Mouse (Mus musculus): Measurements from ENCODE around the gene Mctp2. TPM values are rescaled to one million over a fixed set of nuclear protein-coding genes. Genes with fewer than 3 reads are reported as not detected.

The Mctp2 gene
- total RNA-seq, 1 experiment from 2014 or later, result 2.1 TPM

GRCm38 (mm10) chr7:72089463-72090175, 216.8 kb downstream of the Mctp2 start:
- no peak for DNase-seq

GRCm38 (mm10) chr7:72080705-72081104, 225.7 kb downstream of the Mctp2 start:
- no peak for DNase-seq

- DNase-seq, result no peak
These were observed 227.5 kb downstream of the Mctp2 start for GRCm38 (mm10) chr7:72078896-72079295.

GRCm38 (mm10) chr7:72071418-72072184, 234.8 kb downstream of the Mctp2 start:
- no peak for DNase-seq

- no peak for DNase-seq
These were observed 238.0 kb downstream of the Mctp2 start for GRCm38 (mm10) chr7:72068454-72068853.

GRCm38 (mm10) chr7:72066352-72066751, 240.1 kb downstream of the Mctp2 start:
- DNase-seq, result no peak

- no peak for DNase-seq
These were observed 254.6 kb downstream of the Mctp2 start for GRCm38 (mm10) chr7:72051759-72052158.

- no peak for DNase-seq
These were observed 258.5 kb downstream of the Mctp2 start for GRCm38 (mm10) chr7:72047588-72048585.
